Mouse (Mus musculus): ENCODE results near the gene Mcur1. TPM values are rescaled to one million over a fixed set of nuclear protein-coding genes. Genes with fewer than 3 reads are reported as not detected.

The Mcur1 gene
- polyA plus RNA-seq, 1 experiment from 2014 or later = 13.4 TPM

- CTCF ChIA-PET = no interaction called here
- no peak for ATAC-seq
Measured at GRCm38 (mm10) chr13:43549870-43550269, 10.1 kb downstream of the Mcur1 start.

GRCm38 (mm10) chr13:43549078-43549698 is 10.8 kb downstream of the Mcur1 start:
- in situ Hi-C loops (cut with MboI; ENCODE audit: low pct_unique_long_range_greater_than_20kb) = no loop called here
- TF ChIP-seq CTCF (IDR thresholded peaks at IDR 0.05) = no peak
- no peaks in the 10 kb centered on the region for H3K27me3 ChIP-seq
- ChIA-PET CTCF (interaction anchor here (1.1 to 3.8 kb wide), 2 partner anchors 10 to 23 kb away, joined by 3 to 19 read pairs; partner anchors contain the start of gene Mcur1), POLR2A (no interaction called here)
- no peak for DNase-seq (ENCODE audit: low read depth, low spot score)
- ATAC-seq = no peak

More at GRCm38 (mm10) chr13:43549870-43550269, 10.1 kb downstream of the Mcur1 start:
- DNase-seq (ENCODE audit: low read depth, low spot score) = no peak
- in situ Hi-C loops (cut with MboI; ENCODE audit: low pct_unique_long_range_greater_than_20kb) = loop anchor here (10.0 kb wide), 1 partner anchor 375 kb away; the partner anchor contains the start of gene Tbc1d7
- no peaks in the 10 kb centered on the region for H3K27me3 ChIP-seq
- TF ChIP-seq CTCF (IDR thresholded peaks at IDR 0.05) = no peak
- POLR2A ChIA-PET = no interaction called here

- DNase-seq (ENCODE audit: low read depth, low spot score) = no peak
- POLR2A ChIA-PET = no interaction called here
- H3K27me3 ChIP-seq = no peaks in the 10 kb centered on the region
- CTCF ChIA-PET = interaction anchor here (0.9 to 3.8 kb wide), 5 partner anchors 10 to 64 kb away, joined by 3 to 19 read pairs (median 3); partner anchors contain the start of gene Mcur1
- in situ Hi-C loops (cut with MboI; ENCODE audit: low pct_unique_long_range_greater_than_20kb) = no loop called here
- TF ChIP-seq CTCF (IDR thresholded peaks at IDR 0.05) = no peak
- ATAC-seq = no peak
Measured at GRCm38 (mm10) chr13:43548617-43549016, 11.4 kb downstream of the Mcur1 start.

GRCm38 (mm10) chr13:43546861-43547260 is 13.1 kb downstream of the Mcur1 start:
- DNase-seq (ENCODE audit: low read depth, low spot score) = peak; percentile 22
- in situ Hi-C loops (cut with MboI; ENCODE audit: low pct_unique_long_range_greater_than_20kb) = no loop called here
- ATAC-seq = no peak
- CTCF ChIA-PET = interaction anchor here (0.7 to 3.8 kb wide), 19 partner anchors 8 to 363 kb away, joined by 3 to 19 read pairs (median 5); partner anchors contain the start of gene Mcur1
- peak; percentile 93 for TF ChIP-seq CTCF (IDR thresholded peaks at IDR 0.05)
- no peaks in the 10 kb centered on the region for H3K27me3 ChIP-seq
- POLR2A ChIA-PET = interaction anchor here (1.4 kb wide), 1 partner anchor 12 kb away, joined by 4 read pairs; no protein-coding TSS in a partner anchor

- CTCF ChIA-PET = no interaction called here
- no peaks in the 10 kb centered on the region for H3K27me3 ChIP-seq
- in situ Hi-C loops (cut with MboI; ENCODE audit: low pct_unique_long_range_greater_than_20kb) = no loop called here
- ATAC-seq (no peak), DNase-seq (ENCODE audit: low read depth, low spot score) (no peak)
- POLR2A ChIA-PET = no interaction called here
- TF ChIP-seq CTCF (IDR thresholded peaks at IDR 0.05) = no peak
Measured at GRCm38 (mm10) chr13:43540205-43540815, 19.7 kb downstream of the Mcur1 start.

GRCm38 (mm10) chr13:43539409-43539808 is 20.6 kb downstream of the Mcur1 start:
- H3K27me3 ChIP-seq = no peaks in the 10 kb centered on the region
- no peak for TF ChIP-seq CTCF (IDR thresholded peaks at IDR 0.05)
- ATAC-seq (no peak), DNase-seq (ENCODE audit: low read depth, low spot score) (no peak)
- in situ Hi-C loops (cut with MboI; ENCODE audit: low pct_unique_long_range_greater_than_20kb) = no loop called here
- CTCF ChIA-PET = no interaction called here
- POLR2A ChIA-PET = no interaction called here

- POLR2A ChIA-PET = no interaction called here
- TF ChIP-seq CTCF (IDR thresholded peaks at IDR 0.05) = no peak
- DNase-seq (ENCODE audit: low read depth, low spot score) = no peak
- in situ Hi-C loops (cut with MboI; ENCODE audit: low pct_unique_long_range_greater_than_20kb) = no loop called here
- no peaks in the 10 kb centered on the region for H3K27me3 ChIP-seq
- no peak for ATAC-seq
- CTCF ChIA-PET = interaction anchor here (1.5 kb wide), 1 partner anchor 9 kb away, joined by 7 read pairs; no protein-coding TSS in a partner anchor
Measured at GRCm38 (mm10) chr13:43537854-43538253, 22.1 kb downstream of the Mcur1 start.

GRCm38 (mm10) chr13:43534015-43534414 is 26.0 kb downstream of the Mcur1 start:
- H3K27me3 ChIP-seq = no peaks in the 10 kb centered on the region
- ChIA-PET POLR2A (interaction anchor here (0.9 kb wide), 1 partner anchor 52 kb away, joined by 3 read pairs; no protein-coding TSS in a partner anchor), CTCF (interaction anchor here (0.8 to 4.1 kb wide), 3 partner anchors 12 to 70 kb away, joined by 3 to 17 read pairs (median 3); no protein-coding TSS in a partner anchor)
- TF ChIP-seq CTCF (IDR thresholded peaks at IDR 0.05) = no peak
- DNase-seq (ENCODE audit: low read depth, low spot score) (no peak), ATAC-seq (no peak)
- in situ Hi-C loops (cut with MboI; ENCODE audit: low pct_unique_long_range_greater_than_20kb) = no loop called here

- CTCF ChIA-PET = interaction anchor here (2.8 kb wide), 1 partner anchor 16 kb away, joined by 11 read pairs; no protein-coding TSS in a partner anchor
- no peak for DNase-seq (ENCODE audit: low read depth, low spot score)
- no peak for ATAC-seq
- POLR2A ChIA-PET = interaction anchor here (0.7 kb wide), 1 partner anchor 23 kb away, joined by 3 read pairs; no protein-coding TSS in a partner anchor
- in situ Hi-C loops (cut with MboI; ENCODE audit: low pct_unique_long_range_greater_than_20kb) = no loop called here
- TF ChIP-seq CTCF (IDR thresholded peaks at IDR 0.05) = no peak
- no peaks in the 10 kb centered on the region for H3K27me3 ChIP-seq
Measured at GRCm38 (mm10) chr13:43530832-43531693, 28.9 kb downstream of the Mcur1 start.

- ChIA-PET POLR2A (no interaction called here), CTCF (interaction anchor here (2.8 kb wide), 1 partner anchor 17 kb away, joined by 11 read pairs; no protein-coding TSS in a partner anchor)
- in situ Hi-C loops (cut with MboI; ENCODE audit: low pct_unique_long_range_greater_than_20kb) = no loop called here
- DNase-seq (ENCODE audit: low read depth, low spot score) = no peak
- no peak for TF ChIP-seq CTCF (IDR thresholded peaks at IDR 0.05)
- no peak for ATAC-seq
- no peaks in the 10 kb centered on the region for H3K27me3 ChIP-seq
Measured at GRCm38 (mm10) chr13:43530129-43530831, 29.7 kb downstream of the Mcur1 start.
